ENCODE assay signal across 8 mouse cellular contexts in genomic region chr9:54502873-54503272, GRCm38 (mm10). TPM values are rescaled to one million over a fixed set of nuclear protein-coding genes. Genes with fewer than 3 reads are reported as not detected.
DNase-seq lines count a peak whose midpoint lies in the region; ATAC-seq and TF ChIP-seq lines count a peak whose summit lies in the region.

No protein-coding gene starts in this region.

- no peak for DNase-seq in heart, postnatal 25 days (ENCODE audit: low spot score)
- DNase-seq in kidney, adult 2 months: peak; percentile 68
- DNase-seq in gastrocnemius, postnatal 14 days: no peak
- DNase-seq in urinary bladder, postnatal 10 days (ENCODE audit: low spot score): no peak
- DNase-seq in left cerebral cortex, postnatal 25 days (ENCODE audit: low spot score in 2 of 2): no peak

- no peaks in the 10 kb centered on the region for H3K4me1 ChIP-seq in heart, embryonic 11.5 days (ENCODE audit: control insufficient read depth, insufficient read depth, low read length)
- no peaks in the 10 kb centered on the region for H3K4me1 ChIP-seq in embryonic facial prominence, embryonic 12.5 days
- H3K4me1 ChIP-seq in kidney, adult 2 months (ENCODE audit: control insufficient read depth, insufficient read depth, low read length): peaks cover 3% of the 10 kb centered on the region
- H3K4me1 ChIP-seq in midbrain, embryonic 13.5 days (replicated peaks): peaks cover 22% of the 10 kb centered on the region

- H3K4me3 ChIP-seq in heart, embryonic 11.5 days (ENCODE audit: low read depth, low read length): peak overlapping the region; percentile 87
- no peak overlapping the region; the same call in 1 of the 2 replicates for H3K4me3 ChIP-seq in embryonic facial prominence, embryonic 12.5 days
- H3K4me3 ChIP-seq in kidney, adult 2 months (ENCODE audit: insufficient read depth, low read depth, low read length): peak overlapping the region; percentile 27
- peak overlapping the region; percentile 80 for H3K4me3 ChIP-seq in midbrain, embryonic 13.5 days (replicated peaks)

- 18% methylated on average over 12 of the region's 12 CpGs for WGBS in heart, embryonic 11.5 days (ENCODE audit: insufficient replicate concordance)
- WGBS in embryonic facial prominence, embryonic 12.5 days: 8% methylated on average over 12 of the region's 12 CpGs
- 12% methylated on average over 12 of the region's 12 CpGs for WGBS in kidney, adult 2 months
- 9% methylated on average over 12 of the region's 12 CpGs for WGBS in midbrain, embryonic 13.5 days

- H3K9ac ChIP-seq in heart, embryonic 11.5 days (ENCODE audit: low read depth, low read length): no peak overlapping the region
- no peak overlapping the region for H3K9ac ChIP-seq in embryonic facial prominence, embryonic 12.5 days
- H3K9ac ChIP-seq in midbrain, embryonic 13.5 days (replicated peaks): no peak overlapping the region; the same call in 1 of the 2 replicates

- no peak for TF ChIP-seq POLR2A in kidney, adult 2 months (IDR thresholded peaks at IDR 0.05; ENCODE audit: low read depth, low read length)

- H3K36me3 ChIP-seq in heart, embryonic 11.5 days (ENCODE audit: control insufficient read depth, insufficient read depth, low read length): no peaks in the 10 kb centered on the region
- H3K36me3 ChIP-seq in embryonic facial prominence, embryonic 12.5 days: no peaks in the 10 kb centered on the region
- no peaks in the 10 kb centered on the region for H3K36me3 ChIP-seq in kidney, adult 2 months (ENCODE audit: control insufficient read depth, insufficient read depth, low read length)
- no peaks in the 10 kb centered on the region for H3K36me3 ChIP-seq in midbrain, embryonic 13.5 days

- H3K27ac ChIP-seq in heart, embryonic 11.5 days (ENCODE audit: low read depth, low read length): no peak overlapping the region
- no peak overlapping the region for H3K27ac ChIP-seq in embryonic facial prominence, embryonic 12.5 days
- peak overlapping the region; percentile 45; the same call in 1 of the 2 replicates for H3K27ac ChIP-seq in kidney, adult 2 months (ENCODE audit: insufficient read depth, low read depth, low read length)
- H3K27ac ChIP-seq in midbrain, embryonic 13.5 days: no peak overlapping the region

- H3K27me3 ChIP-seq in heart, embryonic 11.5 days (ENCODE audit: control insufficient read depth, insufficient read depth, low read length): 0 out of 2 replicates have a peak, but pooled peaks cover 6% of the 10 kb centered on the region
- H3K27me3 ChIP-seq in embryonic facial prominence, embryonic 12.5 days: peaks cover 10% of the 10 kb centered on the region
- H3K27me3 ChIP-seq in kidney, adult 2 months (replicated peaks; ENCODE audit: control insufficient read depth, insufficient read depth, low read length): no peaks in the 10 kb centered on the region; the same call in 1 of the 2 replicates
- 0 out of 2 replicates have a peak, but pooled peaks cover 6% of the 10 kb centered on the region for H3K27me3 ChIP-seq in midbrain, embryonic 13.5 days

- no peak for ATAC-seq in heart, embryonic 11.5 days (replicated peaks; ENCODE audit: insufficient number of reproducible peaks, low FRiP score, low TSS enrichment)
- ATAC-seq in embryonic facial prominence, embryonic 12.5 days (ENCODE audit: insufficient number of reproducible peaks, insufficient read depth, low FRiP score, low TSS enrichment): no peak
- ATAC-seq in midbrain, embryonic 13.5 days: no peak

- TF ChIP-seq CTCF in kidney, adult 2 months (conservative IDR thresholded peaks at IDR 0.05; ENCODE audit: insufficient read depth, insufficient read length, low read depth, low read length): no peak

- intact Hi-C loops in heart, postnatal 25 days (cut with DNase I): loop anchor here (5.0 kb wide), 1 partner anchor 84 kb away; the partner anchor contains the start of gene Idh3a
- intact Hi-C loops in gastrocnemius, postnatal 14 days (cut with DNase I; ENCODE audit: low total_unique reads): no loop called here
- intact Hi-C loops in left cerebral cortex, postnatal 25 days (cut with DNase I): loop anchor here (5.0 kb wide), 1 partner anchor 84 kb away; the partner anchor contains the start of gene Idh3a

- H3K9me3 ChIP-seq in heart, embryonic 11.5 days (replicated peaks; ENCODE audit: control insufficient read depth, low read length): no peaks in the 10 kb centered on the region
- H3K9me3 ChIP-seq in embryonic facial prominence, embryonic 12.5 days: no peaks in the 10 kb centered on the region
- no peaks in the 10 kb centered on the region for H3K9me3 ChIP-seq in midbrain, embryonic 13.5 days

- peak overlapping the region; percentile 87 for H3K4me2 ChIP-seq in heart, embryonic 11.5 days
- H3K4me2 ChIP-seq in embryonic facial prominence, embryonic 12.5 days (replicated peaks): peak overlapping the region; percentile 83; the same call in 1 of the 2 replicates
- peak overlapping the region; percentile 65 for H3K4me2 ChIP-seq in midbrain, embryonic 13.5 days (replicated peaks)

RNA-seq across cellular contexts. Expression of gene Dmxl2, which starts 1.4 kb away (rescaled TPM):
- 7.6 and 12.5 TPM in 2 replicates for polyA plus RNA-seq in heart, embryonic 11.5 days (2014; fragmentation: Nextera tagmentation; extraction: Ambion mirVana)
- total RNA-seq in heart, postnatal 25 days (2021): 10 to 100 TPM; 18.5 to 20.0 TPM
- polyA plus RNA-seq in embryonic facial prominence, embryonic 12.5 days (2016; fragmentation: Nextera tagmentation; extraction: Ambion mirVana): 8.6 and 9.2 TPM in 2 replicates
- 8.9 and 10.4 TPM in 2 replicates for polyA plus RNA-seq in kidney, adult 2 months (2012; rRNA removed)
- 36.5 and 38.8 TPM in 2 replicates for polyA plus RNA-seq in midbrain, embryonic 13.5 days (2015; fragmentation: Nextera tagmentation; extraction: Ambion mirVana)
- total RNA-seq in gastrocnemius, postnatal 14 days (2021): 1 to 10 TPM; 3.8 to 5.0 TPM
- 100 to 1,000 TPM; 191 to 201 TPM for total RNA-seq in left cerebral cortex, postnatal 25 days (2021)

RNA-seq across cellular contexts. Expression of gene Sh2d7, which starts 35.9 kb away (rescaled TPM):
- polyA plus RNA-seq in heart, embryonic 11.5 days (2014; fragmentation: Nextera tagmentation; extraction: Ambion mirVana): not detected in 2 replicates
- not detected for total RNA-seq in heart, postnatal 25 days (2021)
- 0.20 TPM in 1 of 2 replicates, not detected in the other for polyA plus RNA-seq in embryonic facial prominence, embryonic 12.5 days (2016; fragmentation: Nextera tagmentation; extraction: Ambion mirVana)
- not detected in 2 replicates for polyA plus RNA-seq in kidney, adult 2 months (2012; rRNA removed)
- not detected in 2 replicates for polyA plus RNA-seq in midbrain, embryonic 13.5 days (2015; fragmentation: Nextera tagmentation; extraction: Ambion mirVana)
- total RNA-seq in gastrocnemius, postnatal 14 days (2021): not detected
- not detected for total RNA-seq in left cerebral cortex, postnatal 25 days (2021)

RNA-seq across cellular contexts. Expression of gene Cib2, which starts 57.1 kb away (rescaled TPM):
- 6.1 TPM in 2 replicates for polyA plus RNA-seq in heart, embryonic 11.5 days (2014; fragmentation: Nextera tagmentation; extraction: Ambion mirVana)
- 1 to 10 TPM; 1.4 to 1.8 TPM for total RNA-seq in heart, postnatal 25 days (2021)
- polyA plus RNA-seq in embryonic facial prominence, embryonic 12.5 days (2016; fragmentation: Nextera tagmentation; extraction: Ambion mirVana): 22.1 and 24.0 TPM in 2 replicates
- 7.9 and 10.0 TPM in 2 replicates for polyA plus RNA-seq in kidney, adult 2 months (2012; rRNA removed)
- 27.8 and 28.5 TPM in 2 replicates for polyA plus RNA-seq in midbrain, embryonic 13.5 days (2015; fragmentation: Nextera tagmentation; extraction: Ambion mirVana)
- total RNA-seq in gastrocnemius, postnatal 14 days (2021): 10 to 100 TPM; 38.0 to 41.9 TPM
- total RNA-seq in left cerebral cortex, postnatal 25 days (2021): 10 to 100 TPM; 20.7 to 22.3 TPM
